Mouse (Mus musculus): ENCODE results near the gene Pirb.

DNA sequence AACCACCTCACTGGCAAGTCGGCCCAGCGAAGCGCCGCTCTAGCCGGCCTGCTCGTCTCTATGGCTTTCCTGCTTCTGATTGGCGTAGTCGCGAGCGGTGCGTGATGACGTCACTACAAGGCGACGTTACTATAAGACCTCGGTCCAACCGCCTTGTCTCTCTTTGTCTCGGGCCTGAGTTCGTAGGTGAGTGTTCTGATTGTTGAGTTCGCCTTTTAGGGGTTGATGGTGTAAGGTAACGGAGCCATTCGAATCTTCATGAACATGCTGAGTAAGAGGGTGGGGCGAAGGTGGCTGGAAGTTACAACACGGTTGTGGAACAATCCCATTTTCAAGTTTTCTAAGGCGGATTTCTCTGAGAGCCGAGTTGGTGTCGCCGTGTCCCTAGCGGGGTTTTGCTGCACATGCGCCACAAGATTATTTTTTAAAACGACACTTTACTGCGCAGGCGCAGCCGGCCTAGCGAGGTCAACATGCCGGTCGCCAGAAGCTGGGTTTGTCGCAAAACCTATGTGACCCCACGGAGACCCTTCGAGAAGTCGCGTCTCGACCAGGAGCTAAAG is 16.2 kb downstream of the Pirb start, which contains the start of gene Rps9:
- TF ChIP-seq USF1 (IDR thresholded peaks at IDR 0.05; ENCODE audit: low read depth) = no peak
- TF ChIP-seq CTCF (IDR thresholded peaks at IDR 0.05; ENCODE audit: control insufficient read depth, insufficient read depth, insufficient read length) = no peak
- no peak for TF ChIP-seq MYOD1 (IDR thresholded peaks at IDR 0.05; ENCODE audit: control insufficient read depth, insufficient read length, low read depth)

All from C2C12 (cell line).